Mouse (Mus musculus) midbrain, embryonic 14.5 days (tissue): ENCODE results near the gene Olfr613. TPM values are rescaled to one million over a fixed set of nuclear protein-coding genes. Genes with fewer than 3 reads are reported as not detected.

Experiments
- microRNA-seq: library from miRNA; unstranded; fragments of <30 nt; microRNA quantifications from one replicate; pipeline ENCODE4, GENCODE M21; 2016
- polyA plus RNA-seq: library from polyadenylated mRNA; unstranded; fragments of >200 nt; fragmentation: Nextera tagmentation; extraction: Ambion mirVana; gene quantifications from 2 replicates; pipeline ENCODE4 v1.2.1, GENCODE M21; 2014

The Olfr613 gene
- polyA plus RNA-seq, 1 experiment from 2014 or later = not detected

Small RNAs within 50 kb of the gene (microRNA-seq; reads per million reads assigned to microRNA genes)
- gene Gm26506 = not detected

Other genes starting within 250 kb of the Olfr613 start
- not detected in 2 replicates for gene Olfr596, start 242.4 kb upstream of the Olfr613 start, polyA plus RNA-seq
- gene Olfr597, start 231.8 kb upstream of the Olfr613 start, polyA plus RNA-seq = not detected in 2 replicates
- gene Olfr598, start 224.5 kb upstream of the Olfr613 start, polyA plus RNA-seq = not detected in 2 replicates
- not detected in 2 replicates for gene Olfr599, start 212.2 kb upstream of the Olfr613 start, polyA plus RNA-seq
- gene Olfr600, start 198.4 kb upstream of the Olfr613 start, polyA plus RNA-seq = not detected in 2 replicates
- not detected in 2 replicates for gene Olfr601, start 185.4 kb upstream of the Olfr613 start, polyA plus RNA-seq
- gene Olfr603, start 161.9 kb upstream of the Olfr613 start, polyA plus RNA-seq = not detected in 2 replicates
- not detected in 2 replicates for gene Usp17lc, start 133.0 kb upstream of the Olfr613 start, polyA plus RNA-seq
- gene Olfr605, start 102.6 kb upstream of the Olfr613 start, polyA plus RNA-seq = not detected in 2 replicates
- gene Olfr606, start 99.0 kb upstream of the Olfr613 start, polyA plus RNA-seq = not detected in 2 replicates
- gene Olfr607, start 83.9 kb upstream of the Olfr613 start, polyA plus RNA-seq = not detected in 2 replicates
- gene Olfr608, start 78.2 kb upstream of the Olfr613 start, polyA plus RNA-seq = not detected in 2 replicates
- not detected in 2 replicates for gene Olfr609, start 50.0 kb upstream of the Olfr613 start, polyA plus RNA-seq
- gene Olfr610, start 36.0 kb upstream of the Olfr613 start, polyA plus RNA-seq = not detected in 2 replicates
- gene Olfr611, start 27.2 kb upstream of the Olfr613 start, polyA plus RNA-seq = not detected in 2 replicates
- gene Olfr612, start 5.4 kb upstream of the Olfr613 start, polyA plus RNA-seq = not detected in 2 replicates
- gene Olfr615, start 8.0 kb downstream of the Olfr613 start, polyA plus RNA-seq = not detected in 2 replicates
- gene Olfr616, start 21.1 kb downstream of the Olfr613 start, polyA plus RNA-seq = not detected in 2 replicates
- not detected in 2 replicates for gene Olfr617, start 25.0 kb downstream of the Olfr613 start, polyA plus RNA-seq
- gene Olfr618, start 42.0 kb downstream of the Olfr613 start, polyA plus RNA-seq = 0.08 and 0.23 TPM in 2 replicates
- not detected in 2 replicates for gene Olfr619, start 52.5 kb downstream of the Olfr613 start, polyA plus RNA-seq
- not detected in 2 replicates for gene Olfr620, start 64.5 kb downstream of the Olfr613 start, polyA plus RNA-seq
- not detected in 2 replicates for gene Olfr622, start 94.6 kb downstream of the Olfr613 start, polyA plus RNA-seq
- not detected in 2 replicates for gene Olfr623, start 115.6 kb downstream of the Olfr613 start, polyA plus RNA-seq
- gene Olfr624, start 123.1 kb downstream of the Olfr613 start, polyA plus RNA-seq = not detected in 2 replicates
- gene Olfr625-ps1, start 134.6 kb downstream of the Olfr613 start, polyA plus RNA-seq = not detected in 2 replicates
- not detected in 2 replicates for gene Olfr243, start 166.6 kb downstream of the Olfr613 start, polyA plus RNA-seq
- gene Olfr628, start 182.3 kb downstream of the Olfr613 start, polyA plus RNA-seq = not detected in 2 replicates
- not detected in 2 replicates for gene Olfr629, start 196.9 kb downstream of the Olfr613 start, polyA plus RNA-seq
- not detected in 2 replicates for gene Olfr630, start 209.3 kb downstream of the Olfr613 start, polyA plus RNA-seq
- not detected in 2 replicates for gene Olfr69, start 223.5 kb downstream of the Olfr613 start, polyA plus RNA-seq
- not detected in 2 replicates for gene Olfr68, start 231.6 kb downstream of the Olfr613 start, polyA plus RNA-seq
- gene Olfr67, start 243.7 kb downstream of the Olfr613 start, polyA plus RNA-seq = not detected in 2 replicates